Comparison of ENCODE assay signal across 8 mouse cellular contexts in the genomic region with DNA sequence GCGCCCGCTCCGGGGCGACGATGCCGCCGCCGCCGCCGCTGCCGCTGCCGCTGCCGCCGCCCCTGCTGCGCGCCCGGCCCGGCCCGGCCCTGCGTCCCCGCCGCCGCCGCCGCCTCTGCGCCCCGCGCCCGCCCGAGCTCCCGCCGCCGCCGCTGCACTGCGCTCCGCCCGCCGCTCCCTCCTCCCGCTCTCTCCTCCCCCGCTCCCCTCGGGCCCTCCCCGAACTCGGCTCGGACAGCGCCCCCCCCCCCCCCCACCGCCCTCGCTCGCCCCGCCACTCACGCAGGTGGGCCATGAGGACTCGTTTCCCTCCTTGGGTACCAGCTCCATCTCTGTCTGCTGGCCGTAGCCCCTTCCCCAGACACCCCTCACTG. TPM values are rescaled to one million over a fixed set of nuclear protein-coding genes. Genes with fewer than 3 reads are reported as not detected.
DNase-seq lines count a peak whose midpoint lies in the region; ATAC-seq and TF ChIP-seq lines count a peak whose summit lies in the region.

No protein-coding gene starts in this region.

- peak overlapping the region; percentile 74 for H3K4me2 ChIP-seq in forebrain, embryonic 16.5 days (ENCODE audit: low read length)
- peak overlapping the region; percentile 94 for H3K4me2 ChIP-seq in midbrain, embryonic 15.5 days

- peak overlapping the region; percentile 83 for H3K4me3 ChIP-seq in layer of hippocampus, adult 2 months
- H3K4me3 ChIP-seq in forebrain, embryonic 16.5 days (replicated peaks; ENCODE audit: low read length): peak overlapping the region; percentile 65
- H3K4me3 ChIP-seq in midbrain, embryonic 15.5 days: peak overlapping the region; percentile 69

- H3K27me3 ChIP-seq in forebrain, embryonic 16.5 days (replicated peaks; ENCODE audit: control insufficient read depth, insufficient read depth, low read length): peaks cover 5% of the 10 kb centered on the region
- H3K27me3 ChIP-seq in midbrain, embryonic 15.5 days (replicated peaks): peaks cover 33% of the 10 kb centered on the region

- H3K9me3 ChIP-seq in forebrain, embryonic 16.5 days (ENCODE audit: control insufficient read depth, low read length): no peaks in the 10 kb centered on the region
- no peaks in the 10 kb centered on the region for H3K9me3 ChIP-seq in midbrain, embryonic 15.5 days

- H3K9ac ChIP-seq in forebrain, embryonic 16.5 days (replicated peaks; ENCODE audit: low read depth, low read length): peak overlapping the region; percentile 73
- peak overlapping the region; percentile 78 for H3K9ac ChIP-seq in midbrain, embryonic 15.5 days

- 0 out of 2 replicates have a peak, but pooled peaks cover 3% of the 10 kb centered on the region for H3K4me1 ChIP-seq in forebrain, embryonic 16.5 days (replicated peaks; ENCODE audit: control insufficient read depth, insufficient read depth, low read length)
- peaks cover 7% of the 10 kb centered on the region; the same call in 1 of the 2 replicates for H3K4me1 ChIP-seq in midbrain, embryonic 15.5 days

- peak; percentile 52; the same call in 1 of the 2 replicates for ATAC-seq in forebrain, embryonic 16.5 days
- ATAC-seq in midbrain, embryonic 15.5 days (replicated peaks): peak; percentile 55

- TF ChIP-seq CTCF in layer of hippocampus, adult 2 months (conservative IDR thresholded peaks at IDR 0.05): no peak

- H3K36me3 ChIP-seq in forebrain, embryonic 16.5 days (ENCODE audit: control insufficient read depth, insufficient read depth): no peaks in the 10 kb centered on the region
- no peaks in the 10 kb centered on the region for H3K36me3 ChIP-seq in midbrain, embryonic 15.5 days (replicated peaks)

- H3K27ac ChIP-seq in layer of hippocampus, adult 2 months: peak overlapping the region; percentile 98
- no peak overlapping the region for H3K27ac ChIP-seq in forebrain, embryonic 16.5 days (ENCODE audit: low read length)
- H3K27ac ChIP-seq in midbrain, embryonic 15.5 days: no peak overlapping the region

- under 1% methylated on average over 23 of the region's 52 CpGs for WGBS in forebrain, embryonic 16.5 days
- WGBS in midbrain, embryonic 15.5 days: 5% methylated on average over 7 of the region's 52 CpGs

- DNase-seq in layer of hippocampus, adult 2 months (ENCODE audit: low spot score in 2 of 2): peak; percentile 17 to 48
- no peak for DNase-seq in layer of hippocampus, postnatal 36 days
- peak; percentile 66 to 68 for DNase-seq in cerebellum, postnatal 14 days
- DNase-seq in frontal cortex, adult 2 months (ENCODE audit: extremely low spot score in 1 of 2, low spot score in 1 of 2): no peak
- no peak for DNase-seq in thymus, postnatal 0 days (ENCODE audit: low spot score)
- no peak for DNase-seq in spleen, postnatal 4 days (ENCODE audit: low spot score in 2 of 2)

RNA-seq across cellular contexts. Expression of a gene that starts 0.5 kb away (rescaled TPM):
- total RNA-seq in layer of hippocampus, adult 2 months (2021): 100 to 1,000 TPM; 330 to 337 TPM
- 100 to 1,000 TPM; 324 to 330 TPM for total RNA-seq in layer of hippocampus, postnatal 36 days (2021)
- polyA plus RNA-seq in forebrain, embryonic 16.5 days (2015; fragmentation: Nextera tagmentation; extraction: Ambion mirVana): 30.7 and 32.2 TPM in 2 replicates
- 25.9 and 26.8 TPM in 2 replicates for polyA plus RNA-seq in midbrain, embryonic 15.5 days (2015; fragmentation: Nextera tagmentation; extraction: Ambion mirVana)
- 169 and 196 TPM in 2 replicates for polyA plus RNA-seq in frontal cortex, adult 2 months (2012; rRNA removed)
- polyA plus RNA-seq in thymus, postnatal 0 days (2015; fragmentation: Nextera tagmentation; extraction: Ambion mirVana): 0.10 and 0.21 TPM in 2 replicates

Comparison
In these comparisons a context has a peak if more than half of its experiments do, and no peak if none do; other contexts are left out.
1. DNase-seq: peak in layer of hippocampus, adult 2 months (2 of 2) and cerebellum, postnatal 14 days (2 of 2); none in layer of hippocampus, postnatal 36 days (0 of 2), frontal cortex, adult 2 months (0 of 2), thymus, postnatal 0 days (single experiment) and spleen, postnatal 4 days (0 of 2).
2. RNA of a gene that starts 0.5 kb away (polyA plus RNA-seq): 169 to 196 TPM in frontal cortex, adult 2 months, 30.7 to 32.2 TPM in forebrain, embryonic 16.5 days and 25.9 to 26.8 TPM in midbrain, embryonic 15.5 days; 0.10 to 0.21 TPM in thymus, postnatal 0 days; every median in the first group is over 10 times any median in the second.
3. Peak in every context shown above with its lines, with median percentiles within 50 percentile points of each other: H3K4me3 ChIP-seq.